Mouse (Mus musculus): Measurements from ENCODE around the gene Uqcrc1.

Uqcrc1 gene

GRCm38 (mm10) chr9:108936418-108937364, at the start of gene Uqcrc1:
Gene Uqcrc1, plus strand, starts transcription at chr9:108936633.
- peak; percentile 97 for DNase-seq (ENCODE audit: low spot score)

- no peak for DNase-seq (ENCODE audit: low spot score)
Observed at GRCm38 (mm10) chr9:108912308-108912707, 24.1 kb upstream of the Uqcrc1 start.

GRCm38 (mm10) chr9:108913161-108913560, 23.3 kb upstream of the Uqcrc1 start:
- DNase-seq (ENCODE audit: low spot score) = no peak

- no peak for DNase-seq (ENCODE audit: low spot score)
Observed at GRCm38 (mm10) chr9:108913621-108914020, 22.8 kb upstream of the Uqcrc1 start.

- DNase-seq (ENCODE audit: low spot score) = no peak
Observed at GRCm38 (mm10) chr9:108914491-108914890, 21.9 kb upstream of the Uqcrc1 start, which contains the start of gene Tmem89. Gene Tmem89, plus strand, starts transcription at chr9:108914619.

GRCm38 (mm10) chr9:108925897-108926296, 10.5 kb upstream of the Uqcrc1 start:
- DNase-seq (ENCODE audit: low spot score) = no peak

GRCm38 (mm10) chr9:108928424-108928823, 8.0 kb upstream of the Uqcrc1 start:
- no peak for DNase-seq (ENCODE audit: low spot score)

GRCm38 (mm10) chr9:108935991-108936390, 442 bp upstream of the Uqcrc1 start:
- DNase-seq (ENCODE audit: low spot score) = no peak

- DNase-seq (ENCODE audit: low spot score) = peak; percentile 35
Observed at GRCm38 (mm10) chr9:108945111-108945510, 8.7 kb downstream of the Uqcrc1 start.

- DNase-seq (ENCODE audit: low spot score) = no peak
Observed at GRCm38 (mm10) chr9:108945608-108946007, 9.2 kb downstream of the Uqcrc1 start.

GRCm38 (mm10) chr9:108949231-108949966, 13.0 kb downstream of the Uqcrc1 start:
- DNase-seq (ENCODE audit: low spot score) = peak; percentile 67

- DNase-seq (ENCODE audit: low spot score) = no peak
Observed at GRCm38 (mm10) chr9:108949967-108950728, 13.7 kb downstream of the Uqcrc1 start.

GRCm38 (mm10) chr9:108953081-108953636, 16.7 kb downstream of the Uqcrc1 start, which contains the start of gene Col7a1:
Gene Col7a1, plus strand, starts transcription at chr9:108953586.
- DNase-seq (ENCODE audit: low spot score) = no peak

- no peak for DNase-seq (ENCODE audit: low spot score)
Observed at GRCm38 (mm10) chr9:108955241-108955640, 18.8 kb downstream of the Uqcrc1 start.

- DNase-seq (ENCODE audit: low spot score) = no peak
Observed at GRCm38 (mm10) chr9:108955846-108956245, 19.4 kb downstream of the Uqcrc1 start.

GRCm38 (mm10) chr9:108963577-108963976, 27.1 kb downstream of the Uqcrc1 start:
- no peak for DNase-seq (ENCODE audit: low spot score)

- no peak for DNase-seq (ENCODE audit: low spot score)
Observed at GRCm38 (mm10) chr9:108964338-108964737, 27.9 kb downstream of the Uqcrc1 start.

GRCm38 (mm10) chr9:108970623-108971022, 34.2 kb downstream of the Uqcrc1 start:
- DNase-seq (ENCODE audit: low spot score) = no peak

GRCm38 (mm10) chr9:108976483-108976882, 40.0 kb downstream of the Uqcrc1 start:
- DNase-seq (ENCODE audit: low spot score) = no peak

GRCm38 (mm10) chr9:108977966-108978365, 41.5 kb downstream of the Uqcrc1 start:
- no peak for DNase-seq (ENCODE audit: low spot score)

GRCm38 (mm10) chr9:108982498-108982897, 46.1 kb downstream of the Uqcrc1 start:
- DNase-seq (ENCODE audit: low spot score) = no peak

- DNase-seq (ENCODE audit: low spot score) = no peak
Observed at GRCm38 (mm10) chr9:108983209-108983608, 46.8 kb downstream of the Uqcrc1 start.

Data from testis, postnatal 10 days (tissue).